Mouse (Mus musculus) yolk sac, embryonic 10.5 days (tissue): Measurements from ENCODE around the gene Ppp1r9a.

Source experiments
- DNase-seq: peaks from one replicate; pipeline ENCODE4 v3.0.0-alpha.2; 2017; ENCODE audit warnings: low spot score

Ppp1r9a gene

DNA sequence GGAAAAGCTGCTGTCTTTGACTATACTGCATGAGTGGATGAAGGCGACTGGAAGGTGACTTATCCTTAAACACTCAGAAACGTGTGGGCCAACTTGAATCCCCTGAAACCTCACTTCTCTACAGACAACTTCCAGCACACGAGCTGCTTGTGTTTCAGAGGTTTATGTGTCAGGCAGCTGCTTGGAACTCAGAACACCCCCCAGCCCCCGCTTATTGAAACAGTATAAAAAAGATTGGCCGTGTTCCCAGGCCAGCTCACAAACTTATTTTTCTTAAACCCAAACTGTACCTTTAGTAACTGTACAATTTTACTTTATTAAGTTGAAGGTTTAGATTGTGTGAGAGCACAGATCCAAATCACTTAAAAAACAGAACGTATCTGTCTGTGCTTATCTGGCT lies 53.9 kb downstream of the Ppp1r9a start:
- DNase-seq = no peak

DNA sequence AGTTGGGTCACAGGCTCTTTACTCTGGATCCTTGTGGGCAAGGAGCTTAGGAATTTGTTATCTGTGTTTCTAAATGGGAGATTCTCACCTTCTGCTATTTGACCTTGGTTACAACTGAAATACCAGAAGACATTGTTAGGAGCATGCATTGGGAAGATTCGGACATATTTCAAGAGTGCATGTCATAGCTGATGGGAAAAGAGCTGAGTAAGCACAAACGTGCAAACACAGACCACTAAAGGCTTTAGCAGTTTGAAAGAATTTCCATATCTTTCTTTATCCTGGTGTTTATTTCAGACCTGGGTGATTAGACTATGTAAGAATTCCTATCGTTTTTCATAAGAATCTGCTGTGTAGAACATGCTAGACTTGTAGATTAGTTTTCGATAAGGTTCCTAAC lies 59.5 kb downstream of the Ppp1r9a start:
- DNase-seq = no peak

DNA sequence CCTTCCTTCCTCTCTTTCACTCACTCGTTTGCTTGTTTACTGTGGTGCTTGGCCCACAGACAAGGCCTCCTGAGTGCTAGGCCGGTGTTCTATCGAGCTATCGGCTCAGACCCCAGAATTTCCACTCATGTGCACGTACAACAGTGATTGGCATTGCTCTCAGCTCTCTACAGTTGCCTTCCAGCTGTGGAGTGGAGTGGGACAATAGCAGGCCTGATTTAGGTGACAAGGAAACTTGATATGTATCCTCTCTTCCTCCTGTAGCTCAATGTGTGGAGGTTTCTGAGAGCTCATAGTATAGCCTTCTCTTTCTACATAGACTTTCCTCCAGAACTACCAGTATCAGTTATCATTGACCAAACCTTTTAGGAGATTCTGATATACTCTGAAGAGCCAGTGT lies 60.3 kb downstream of the Ppp1r9a start:
- DNase-seq = no peak

DNA sequence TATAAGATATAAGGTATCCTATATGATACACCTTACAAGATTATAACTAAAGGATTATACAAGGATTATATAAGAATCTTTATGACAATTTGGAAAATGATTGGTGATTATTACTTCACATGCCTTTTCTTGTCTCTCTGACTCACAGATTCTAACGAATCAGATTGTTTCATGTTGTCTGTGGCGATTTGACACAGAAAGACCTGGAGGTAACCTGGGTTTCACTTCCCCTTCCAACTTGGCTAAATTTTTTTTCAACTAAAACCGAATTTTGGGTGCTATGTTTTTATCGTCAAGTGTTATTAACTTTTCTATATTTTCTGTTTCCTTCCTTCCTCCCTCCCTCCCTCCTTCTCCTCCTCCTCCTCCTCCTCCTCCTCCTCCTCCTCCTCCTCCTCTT lies 64.5 kb downstream of the Ppp1r9a start:
- no peak for DNase-seq

DNA sequence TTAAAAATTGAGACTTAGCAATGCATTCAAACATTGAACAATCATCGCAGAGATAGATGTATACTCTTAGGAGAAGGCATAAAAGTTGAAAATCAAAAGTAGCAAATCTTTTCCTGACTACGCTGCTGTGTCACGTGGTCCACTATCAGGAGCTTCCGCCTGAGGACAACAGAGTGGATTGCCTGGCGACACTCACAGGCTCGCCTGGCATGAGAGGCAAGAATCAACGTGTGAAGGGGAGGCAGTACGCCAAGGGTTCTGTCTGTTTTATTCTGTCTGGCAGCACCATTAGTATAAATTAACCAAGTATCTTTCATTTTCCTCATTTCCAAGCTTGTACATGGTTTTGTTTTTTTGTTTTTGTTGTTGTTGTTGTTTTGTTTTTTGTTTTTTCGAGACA lies 68.5 kb downstream of the Ppp1r9a start:
- DNase-seq = no peak

DNA sequence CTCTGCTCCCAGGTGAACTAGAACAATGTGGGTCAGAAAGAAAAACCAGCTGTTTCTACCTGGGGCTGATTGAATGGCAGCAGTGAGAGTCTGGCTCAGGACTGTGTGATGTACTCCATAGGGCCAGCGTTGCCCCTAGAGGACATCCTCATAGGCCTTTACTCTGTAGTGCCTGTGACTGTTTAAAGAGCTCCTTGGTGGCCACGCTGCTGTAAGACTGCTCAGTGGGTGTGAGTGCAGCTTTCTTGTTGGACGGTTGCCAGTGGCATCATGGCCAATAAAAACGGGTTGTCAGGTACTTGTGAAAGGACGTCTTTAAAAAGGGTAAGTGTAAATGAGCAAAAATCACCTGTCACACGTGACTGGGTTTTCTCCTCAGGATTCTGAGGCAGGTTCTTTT lies 70.1 kb downstream of the Ppp1r9a start:
- no peak for DNase-seq

DNA sequence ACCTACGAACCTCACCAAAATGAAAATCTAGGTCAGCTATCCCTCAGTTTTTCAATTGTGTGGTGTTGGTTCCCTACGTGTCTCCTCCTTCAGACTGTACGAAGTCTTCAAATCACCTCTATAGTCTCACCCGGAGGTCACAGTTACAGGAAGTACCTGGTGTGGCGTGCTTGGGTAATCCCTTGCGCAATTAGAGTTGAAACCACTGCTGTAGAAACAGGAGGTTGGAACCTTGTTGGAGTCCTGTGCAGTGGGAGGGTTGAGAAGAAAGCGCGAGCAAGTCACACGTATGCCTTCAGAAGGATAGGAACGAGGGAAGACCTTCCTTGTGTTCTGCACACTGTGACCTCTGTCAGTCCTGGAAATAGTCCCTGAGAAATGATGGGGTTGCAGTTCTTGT lies 70.6 kb downstream of the Ppp1r9a start:
- no peak for DNase-seq

DNA sequence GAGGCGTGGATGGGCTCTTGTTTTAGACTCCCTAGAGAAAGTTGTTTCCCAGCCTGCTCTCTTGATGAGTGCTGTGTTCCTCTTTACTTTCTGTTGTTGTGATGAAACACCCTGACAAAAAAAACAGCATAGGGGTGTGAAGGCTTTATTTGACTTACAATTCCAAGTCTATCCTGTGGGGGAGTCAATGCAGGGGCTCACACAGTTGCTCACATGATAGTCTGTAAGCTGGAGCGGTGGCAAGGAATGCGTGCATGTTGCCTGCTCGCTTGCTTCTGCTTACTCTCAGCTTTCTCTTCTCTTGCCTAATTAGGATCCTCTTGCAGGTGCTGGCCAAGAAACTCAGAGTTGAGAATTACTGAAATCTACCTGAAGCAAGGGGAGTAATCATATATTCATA lies 74.8 kb downstream of the Ppp1r9a start:
- DNase-seq = no peak

DNA sequence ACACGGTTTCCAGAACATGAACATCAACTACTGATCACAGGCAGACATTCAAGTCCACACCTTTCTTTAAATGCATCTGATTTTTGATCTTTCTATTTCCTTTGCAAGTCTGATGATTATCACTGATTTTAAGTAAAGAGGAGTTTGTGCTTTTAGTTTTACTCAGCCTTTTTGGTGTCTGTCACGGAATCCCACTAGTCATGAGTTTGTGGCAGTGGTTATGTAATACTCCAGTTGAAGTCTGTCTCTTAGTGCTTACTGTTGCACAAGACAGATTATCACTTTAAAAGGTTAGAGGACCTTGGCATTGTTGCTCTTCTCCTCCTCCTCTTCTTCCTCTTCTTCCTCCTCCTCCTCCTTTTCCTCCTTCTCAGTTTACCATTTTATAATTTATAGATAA lies 75.5 kb downstream of the Ppp1r9a start:
- no peak for DNase-seq

DNA sequence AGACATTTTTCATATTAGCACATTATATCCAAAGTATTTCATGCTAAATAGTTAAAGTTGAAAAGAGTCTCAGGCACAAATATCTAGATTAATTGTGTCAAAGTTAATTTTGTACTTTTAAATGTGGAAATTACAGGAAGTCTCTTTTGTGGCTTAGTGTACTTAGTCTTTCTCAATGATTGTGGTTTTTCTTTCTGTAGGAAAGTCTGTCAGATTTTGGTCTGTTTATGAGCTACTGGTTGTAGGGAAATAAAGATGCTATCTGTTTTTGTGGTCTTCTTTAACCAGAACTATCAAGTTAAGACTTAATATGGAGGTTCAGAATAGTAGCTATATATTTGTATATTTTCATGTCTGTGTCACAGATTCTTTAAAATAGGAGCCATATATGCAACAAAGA lies 76.2 kb downstream of the Ppp1r9a start:
- DNase-seq = no peak

DNA sequence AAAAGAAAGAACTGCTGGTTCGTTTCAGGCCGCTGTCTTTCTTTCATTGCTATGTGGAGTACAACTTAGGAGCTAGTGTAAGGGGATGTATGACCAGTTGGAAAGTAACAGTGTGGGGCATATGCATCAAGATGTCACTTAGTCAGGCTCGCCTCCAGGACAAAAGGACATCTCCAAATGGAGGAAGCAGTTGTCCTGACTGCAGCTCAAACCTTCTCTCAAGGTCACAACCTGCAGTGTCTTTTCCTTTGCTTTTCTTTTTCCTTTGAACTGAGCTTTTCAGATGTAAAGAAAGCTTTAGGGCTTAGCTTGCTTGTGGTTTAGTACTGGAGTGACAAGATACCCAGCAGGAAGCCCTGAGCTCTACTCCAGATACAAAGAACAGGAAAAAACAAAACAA lies 77.4 kb downstream of the Ppp1r9a start:
- no peak for DNase-seq

DNA sequence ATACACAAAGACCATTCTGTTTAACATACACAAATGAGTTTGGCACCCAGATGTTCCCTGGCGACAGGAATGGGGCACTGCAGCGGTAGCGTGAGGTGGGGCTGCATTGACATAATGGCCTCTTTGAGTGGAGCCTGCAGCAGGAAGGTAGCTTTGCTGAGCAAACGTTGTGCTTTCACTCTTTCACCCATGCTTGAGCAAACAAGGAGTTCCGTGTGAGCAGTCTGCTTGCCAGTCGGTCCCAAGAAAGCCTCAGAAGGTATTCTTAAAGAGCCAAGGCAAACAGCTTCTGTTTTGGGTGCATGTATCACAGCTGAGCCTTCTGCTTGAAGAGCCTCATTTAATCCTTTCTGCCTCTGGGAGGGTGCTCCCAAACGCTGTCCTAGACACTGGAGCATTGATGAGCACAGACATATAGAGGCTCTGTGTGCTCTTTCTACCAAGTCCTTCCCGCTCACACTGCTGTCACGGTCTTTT lies 80.0 kb downstream of the Ppp1r9a start:
- peak; percentile 24 for DNase-seq

DNA sequence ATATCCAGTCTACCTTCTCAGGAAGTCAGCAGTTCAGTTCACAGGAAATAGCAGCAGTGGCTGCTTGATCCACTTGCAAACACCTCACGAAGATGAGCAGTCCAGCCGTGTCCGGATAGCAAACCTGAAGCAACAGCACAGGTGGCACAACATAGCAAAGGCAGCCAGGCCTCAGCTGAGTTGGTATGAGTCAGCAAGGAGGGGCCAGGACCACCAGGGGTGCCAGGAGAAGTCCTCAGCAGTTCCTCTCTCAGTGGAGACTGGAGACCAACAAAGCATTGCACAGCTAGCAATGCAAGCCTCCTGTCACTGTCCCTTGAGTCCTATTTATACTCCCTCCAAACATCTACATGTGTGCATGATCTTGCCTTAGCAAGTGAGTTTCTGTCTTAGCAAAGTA lies 83.0 kb downstream of the Ppp1r9a start:
- no peak for DNase-seq

DNA sequence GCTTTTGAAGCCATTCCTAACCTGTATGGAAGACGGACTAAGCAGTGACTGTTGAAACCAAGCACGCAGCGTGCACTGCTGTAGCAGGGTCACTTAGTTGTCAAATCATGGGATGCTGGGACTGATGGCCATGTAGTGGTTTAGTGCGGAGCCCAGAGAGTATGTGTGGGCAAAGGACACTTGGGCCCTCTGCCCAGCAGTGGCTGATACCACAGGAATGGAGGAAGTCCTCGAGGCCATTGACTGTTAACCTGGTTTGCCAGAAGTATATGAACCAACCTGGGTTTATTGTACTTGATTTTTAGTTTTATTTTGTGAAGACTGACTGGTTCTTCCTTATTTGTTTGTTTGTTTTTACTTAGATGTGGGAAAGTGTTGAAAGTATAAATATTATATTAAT lies 84.4 kb downstream of the Ppp1r9a start:
- no peak for DNase-seq

DNA sequence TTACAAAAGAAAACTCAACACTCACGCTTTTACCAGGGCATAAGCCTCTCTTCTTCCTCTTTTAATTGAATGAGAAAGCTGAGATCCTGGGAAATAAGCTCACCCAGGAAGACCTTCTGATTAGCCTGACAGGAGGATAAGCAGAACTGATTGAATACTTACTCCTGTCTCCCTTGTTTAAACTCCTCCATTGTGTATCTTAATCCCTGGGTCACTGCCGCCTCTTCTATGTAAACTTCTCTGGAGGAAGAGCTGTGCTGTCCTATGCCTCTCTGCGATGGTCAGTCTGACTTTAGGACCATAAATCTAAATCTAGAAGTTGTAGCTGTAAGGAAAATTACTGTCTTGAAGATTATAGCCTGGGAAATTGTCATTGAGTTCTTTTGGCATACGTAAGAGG lies 86.0 kb downstream of the Ppp1r9a start:
- DNase-seq = no peak

DNA sequence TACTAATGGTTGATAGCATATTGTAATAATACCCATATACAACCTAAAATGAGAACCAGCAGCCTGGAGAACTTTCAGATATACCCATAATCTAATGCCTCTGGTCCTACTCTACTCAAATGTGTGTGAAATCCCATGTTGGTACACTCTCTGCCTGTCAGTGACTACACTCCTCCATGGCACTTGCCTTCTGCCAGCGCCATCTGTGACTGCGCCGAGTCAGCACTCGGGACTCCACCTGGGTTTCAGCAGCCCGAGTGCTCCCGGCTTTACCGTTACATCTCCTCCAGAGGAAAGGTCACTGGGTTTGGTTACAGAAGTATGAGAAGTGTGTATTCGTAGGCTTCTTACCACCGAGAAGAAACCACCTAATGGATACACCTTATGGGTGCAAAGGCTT lies 89.6 kb downstream of the Ppp1r9a start:
- DNase-seq = no peak

DNA sequence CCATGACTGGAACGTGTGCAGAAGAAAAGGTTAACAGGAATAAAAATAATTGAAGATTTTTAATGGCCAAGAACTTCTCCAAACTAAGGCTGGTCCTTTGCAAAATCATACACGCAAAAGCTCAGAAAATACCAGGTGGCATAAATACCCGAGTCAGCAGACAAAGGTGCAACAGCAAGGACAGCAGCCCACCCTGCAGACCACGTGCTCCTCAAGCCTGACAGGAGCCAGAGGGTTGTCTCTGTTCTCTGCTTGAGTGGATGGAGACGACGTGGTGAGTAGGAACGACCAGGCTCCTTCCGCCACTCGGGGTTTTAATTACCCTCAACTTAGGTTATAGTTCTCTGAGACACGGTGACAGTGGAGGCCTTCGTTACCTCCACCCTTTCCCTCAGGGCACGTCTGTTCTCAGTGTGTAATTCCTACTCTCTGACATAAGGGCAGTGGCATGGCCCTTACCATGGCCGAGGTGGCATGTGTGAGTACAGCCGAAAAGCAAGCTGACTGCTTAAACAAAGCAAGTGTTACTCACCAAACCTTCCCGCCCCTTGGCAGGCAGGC lies 91.0 kb downstream of the Ppp1r9a start:
- DNase-seq = no peak

DNA sequence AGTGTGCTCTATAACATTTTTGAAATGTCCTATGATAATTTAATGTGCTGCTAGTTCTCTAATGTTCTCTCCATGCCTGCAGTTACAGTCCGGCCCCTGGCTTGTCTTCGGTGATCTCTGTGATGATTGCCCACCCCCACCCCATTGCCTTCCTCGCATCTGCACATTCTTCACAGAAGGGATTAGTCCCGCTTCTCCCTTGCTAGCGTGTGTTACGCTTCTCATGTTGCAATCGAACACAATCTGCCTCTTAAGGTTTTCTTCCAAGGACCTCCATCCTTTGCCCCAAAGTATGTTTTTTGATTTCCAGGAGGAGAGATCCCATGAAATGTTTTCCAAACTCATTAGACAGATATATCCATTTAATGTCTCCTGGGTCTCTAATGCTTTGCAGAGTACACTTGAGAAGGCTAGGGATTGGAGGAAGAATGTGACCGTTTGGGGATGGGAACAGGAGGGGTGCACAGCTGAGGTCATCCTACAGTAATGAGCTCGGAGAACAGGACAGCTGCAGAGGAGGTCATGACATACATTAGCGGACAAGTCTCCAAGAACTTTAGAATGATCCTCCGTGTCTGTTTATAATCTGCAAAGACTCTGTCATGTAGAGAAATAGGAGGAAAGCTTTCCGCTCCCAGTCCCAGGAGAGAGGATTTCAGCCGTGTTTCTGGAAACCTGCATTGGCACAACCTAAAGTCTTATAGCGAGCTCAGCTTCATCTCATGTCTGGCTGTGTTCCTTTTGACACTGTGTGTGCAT lies 91.6 kb downstream of the Ppp1r9a start:
- DNase-seq = peak; percentile 40

DNA sequence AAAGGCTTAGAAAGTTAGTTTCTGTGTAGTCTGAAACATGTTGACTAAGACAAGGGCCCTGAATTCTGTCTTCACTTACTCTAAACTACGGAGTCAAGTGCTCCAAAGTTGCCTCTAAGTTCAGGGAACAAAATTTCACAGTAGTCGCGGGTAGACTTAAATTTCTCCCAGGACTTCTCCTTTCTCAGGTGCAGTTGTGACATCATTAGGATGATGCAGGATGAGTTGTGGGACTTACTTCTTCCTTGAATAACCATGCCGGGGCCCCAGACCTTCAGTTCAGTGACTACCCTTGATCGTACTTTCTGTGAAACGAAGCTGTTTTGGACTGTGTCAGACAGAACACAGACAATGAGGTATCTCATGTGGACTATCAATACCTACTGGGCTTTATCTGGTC lies 94.9 kb downstream of the Ppp1r9a start:
- DNase-seq = no peak

DNA sequence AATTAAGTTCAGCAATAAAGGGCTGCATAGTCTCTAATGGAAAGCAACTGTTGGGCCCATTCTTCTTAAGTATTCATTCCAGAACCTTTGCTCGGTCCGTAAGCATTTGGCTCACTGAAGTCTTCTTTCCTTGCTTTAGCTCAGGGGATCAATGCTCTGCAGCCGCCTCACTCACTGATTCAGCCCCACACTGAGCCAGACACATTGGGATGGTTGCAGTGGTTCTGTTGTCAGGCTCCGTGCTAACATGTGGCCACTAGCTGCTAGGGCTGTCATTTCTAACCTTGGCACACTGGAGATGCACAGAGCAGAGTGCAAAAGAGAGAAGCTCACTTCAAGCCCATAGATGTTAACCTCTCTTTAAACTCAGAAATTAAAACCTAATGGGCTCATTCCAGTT lies 96.2 kb downstream of the Ppp1r9a start:
- DNase-seq = no peak

DNA sequence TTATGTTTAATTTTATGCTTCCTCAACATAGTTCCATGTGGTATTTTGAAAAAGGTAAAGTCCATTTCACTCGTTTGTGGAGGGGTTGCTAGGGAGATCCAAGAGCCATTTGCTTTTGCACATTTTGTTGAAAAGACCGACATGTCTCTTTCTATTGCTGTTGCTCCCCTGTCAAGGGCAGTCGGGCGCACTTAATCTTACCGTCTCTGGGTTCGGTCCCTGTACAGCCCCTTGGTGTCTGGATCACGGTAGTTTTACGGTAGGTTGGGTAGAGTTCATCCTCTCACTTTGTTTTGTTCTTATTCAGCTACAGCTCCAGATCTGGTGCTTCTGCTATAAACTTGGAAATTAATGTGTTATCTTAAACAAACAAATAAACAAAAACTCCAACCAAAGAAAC lies 98.1 kb downstream of the Ppp1r9a start:
- no peak for DNase-seq

DNA sequence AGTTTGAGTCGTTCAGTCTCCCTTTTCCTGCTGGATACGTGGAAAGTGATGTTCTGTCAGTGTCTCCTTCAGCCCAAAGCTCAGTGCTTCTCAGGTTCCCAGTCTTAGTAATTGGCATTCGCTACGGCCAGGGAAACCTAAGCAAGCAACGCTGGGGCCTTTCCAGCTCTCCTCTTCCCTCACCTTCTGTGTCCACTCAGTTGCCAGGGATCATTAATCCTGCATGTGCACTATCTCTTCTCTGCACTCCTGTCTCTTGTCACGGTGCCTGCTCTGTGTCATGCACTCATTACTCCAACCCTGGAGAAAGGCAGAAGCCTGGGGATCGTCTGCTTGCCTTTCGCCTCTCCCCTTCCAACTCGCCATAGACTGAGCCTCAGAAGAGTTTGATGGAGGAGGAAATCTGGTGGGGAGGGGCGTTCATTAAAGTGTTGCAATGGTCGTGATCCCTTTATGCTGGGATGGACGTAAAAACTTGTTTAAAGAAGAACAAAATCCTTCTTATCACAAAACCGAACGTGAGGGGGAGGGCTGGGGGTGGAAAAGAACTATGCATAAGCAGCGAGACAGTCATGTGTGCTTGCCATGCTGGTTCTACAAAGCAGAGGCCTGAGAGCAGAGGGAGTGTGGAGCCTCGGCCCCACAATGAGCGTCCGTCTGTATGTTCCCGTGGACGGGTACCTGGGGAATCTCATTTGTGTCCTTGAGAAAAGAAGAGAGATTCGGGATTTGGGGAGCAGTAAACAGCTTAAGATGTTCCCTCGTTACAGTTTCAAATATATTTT lies 103.0 kb downstream of the Ppp1r9a start:
- DNase-seq = peak; percentile 62

DNA sequence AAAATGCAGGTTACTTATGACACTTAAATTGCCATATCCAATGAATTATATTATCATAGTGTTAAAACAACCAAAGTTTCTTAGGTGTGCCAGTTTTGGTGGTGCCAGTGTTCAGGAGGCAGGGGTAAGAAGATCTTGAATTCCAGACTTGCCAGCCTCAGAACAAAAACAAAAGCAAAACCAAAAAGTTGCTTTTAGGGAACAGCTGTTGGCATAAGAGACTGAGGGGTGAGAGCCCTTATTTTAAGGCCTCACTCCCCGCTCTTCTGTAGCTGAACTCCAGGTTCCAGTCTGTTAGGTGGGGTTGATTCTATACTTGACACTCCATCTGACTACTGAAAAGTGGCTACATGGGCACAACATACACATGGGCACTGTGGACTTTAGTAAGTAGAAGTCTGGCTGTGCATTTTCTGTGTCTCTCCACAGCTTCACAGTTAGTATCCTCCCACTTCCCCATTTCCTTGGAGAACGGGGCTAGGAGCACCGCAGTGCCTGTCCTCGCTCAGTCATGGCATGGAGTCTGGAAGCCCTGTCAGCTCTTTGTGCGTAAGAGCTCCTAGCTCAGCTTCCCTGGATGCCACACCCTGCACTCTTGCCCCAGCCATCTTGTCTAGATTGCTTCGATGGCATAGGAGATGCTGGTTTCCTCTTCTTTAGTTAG lies 103.7 kb downstream of the Ppp1r9a start:
- DNase-seq = no peak
